ENCODE assay signal across 35 mouse cellular contexts in the genomic region with DNA sequence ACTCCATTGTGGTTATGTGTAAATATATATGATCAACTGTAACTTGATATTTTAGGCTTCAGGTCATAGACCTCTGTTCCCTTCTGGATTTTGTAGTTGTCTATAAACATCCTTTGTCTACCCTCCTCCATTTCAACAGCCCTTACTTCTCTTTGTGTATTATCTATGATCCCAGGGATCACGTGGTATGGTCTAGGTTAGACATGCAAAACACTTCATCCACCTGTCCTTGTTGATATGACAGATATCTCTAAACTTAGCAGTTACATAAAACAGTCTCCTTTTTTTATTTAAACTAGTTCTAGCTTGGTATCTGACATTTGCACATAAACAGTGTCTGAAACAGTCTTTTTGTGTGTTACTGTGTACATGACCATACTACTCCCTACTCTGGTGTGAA.
"Had no signal": no experiment of that assay in that cellular context is flagged by ENCODE, and none has a peak within 500 bp of the region (broad histone marks: within the 10 kb centered on the region; RNA-seq: fewer than 3 reads in every experiment).

No protein-coding gene starts in this region.

- H3K27me3 ChIP-seq: heart, embryonic 12.5 days; heart, embryonic 13.5 days; heart, embryonic 15.5 days; hindbrain, embryonic 12.5 days; hindbrain, embryonic 13.5 days; hindbrain, embryonic 15.5 days; intestine, embryonic 15.5 days; kidney, embryonic 15.5 days had no signal

- ATAC-seq: hindbrain, embryonic 16.5 days; hindbrain, postnatal 0 days; inflammation-experienced regulatory T-cells, adult 6 months; intestine, embryonic 15.5 days; intestine, embryonic 16.5 days; intestine, postnatal 0 days had no signal

- H3K4me3 ChIP-seq: heart, embryonic 10.5 days; heart, embryonic 12.5 days; heart, embryonic 13.5 days; heart, embryonic 15.5 days; hindbrain, embryonic 10.5 days; hindbrain, embryonic 12.5 days; hindbrain, embryonic 13.5 days; hindbrain, embryonic 15.5 days; intestine, embryonic 15.5 days; kidney, embryonic 15.5 days; layer of hippocampus, adult 2 months had no signal

- DNase-seq: heart, postnatal 10 days; heart, postnatal 14 days; heart, postnatal 36 days; heart, postnatal 4 days; kidney, adult 11 months; kidney, adult 18-20 months; kidney, adult 2 months; kidney, adult 8-10 months; kidney, adult 9 months; kidney, postnatal 10 days; kidney, postnatal 14 days; kidney, postnatal 25 days; kidney, postnatal 36 days; kidney, postnatal 4 days; layer of hippocampus, adult 9-11 months; layer of hippocampus, postnatal 36 days had no signal

- H3K36me3 ChIP-seq: heart, embryonic 10.5 days; heart, embryonic 12.5 days; heart, embryonic 13.5 days; heart, embryonic 15.5 days; hindbrain, embryonic 10.5 days; hindbrain, embryonic 12.5 days; hindbrain, embryonic 13.5 days; hindbrain, embryonic 15.5 days; intestine, embryonic 15.5 days; kidney, embryonic 15.5 days had no signal

- H3K9me3 ChIP-seq: heart, embryonic 10.5 days; heart, embryonic 12.5 days; heart, embryonic 13.5 days; heart, embryonic 15.5 days; hindbrain, embryonic 10.5 days; hindbrain, embryonic 12.5 days; hindbrain, embryonic 13.5 days; hindbrain, embryonic 15.5 days; intestine, embryonic 15.5 days; kidney, embryonic 15.5 days had no signal

- H3K4me2 ChIP-seq: heart, embryonic 11.5 days; heart, embryonic 12.5 days; heart, embryonic 13.5 days; heart, embryonic 15.5 days; hindbrain, embryonic 12.5 days; hindbrain, embryonic 13.5 days; hindbrain, embryonic 14.5 days; hindbrain, embryonic 15.5 days; intestine, embryonic 15.5 days; kidney, embryonic 15.5 days had no signal

- H3K9ac ChIP-seq: heart, embryonic 12.5 days; heart, embryonic 13.5 days; heart, embryonic 15.5 days; hindbrain, embryonic 12.5 days; hindbrain, embryonic 13.5 days; hindbrain, embryonic 14.5 days; hindbrain, embryonic 15.5 days; intestine, embryonic 15.5 days; kidney, embryonic 15.5 days had no signal

- H3K27ac ChIP-seq: heart, embryonic 10.5 days; heart, embryonic 13.5 days; heart, embryonic 15.5 days; hindbrain, embryonic 10.5 days; hindbrain, embryonic 12.5 days; hindbrain, embryonic 13.5 days; hindbrain, embryonic 14.5 days; hindbrain, embryonic 15.5 days; hindbrain, postnatal 0 days; intestine, embryonic 15.5 days; kidney, embryonic 15.5 days; kidney, postnatal 0 days; layer of hippocampus, adult 2 months had no signal
